8 mouse cellular contexts compared by ENCODE assay signal in the genomic region with DNA sequence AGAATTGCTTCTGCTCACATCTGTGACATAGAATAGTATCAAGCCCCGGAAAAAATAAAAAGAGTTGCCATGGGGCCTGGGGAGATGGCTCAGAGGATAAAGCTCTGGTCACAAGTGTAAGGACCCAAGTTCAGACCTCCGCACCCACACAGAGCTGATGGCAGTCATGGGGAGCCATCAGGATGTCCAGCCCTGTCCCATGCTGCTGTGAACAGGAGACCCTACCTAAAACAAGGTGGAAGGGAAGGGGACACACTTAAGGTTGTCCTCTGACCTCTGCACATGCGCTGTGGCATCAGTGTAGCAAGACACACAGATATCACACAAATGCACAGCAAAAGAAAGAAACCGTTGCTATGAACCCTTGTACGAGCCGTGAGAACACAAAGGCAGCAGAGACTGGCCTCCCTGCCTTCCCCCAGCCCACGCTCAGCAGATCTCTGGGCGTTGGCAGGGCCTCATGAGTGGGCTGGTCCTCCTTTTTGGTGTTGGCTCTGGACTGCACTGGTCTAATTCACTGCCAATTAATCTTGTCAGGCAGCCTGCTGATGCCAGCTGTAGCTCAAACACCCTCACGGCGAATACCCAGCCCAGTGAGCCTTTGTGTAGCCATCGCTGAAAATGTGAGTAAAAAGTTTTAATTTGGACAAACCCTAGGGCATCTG. TPM values are rescaled to one million over a fixed set of nuclear protein-coding genes. Genes with fewer than 3 reads are reported as not detected.
DNase-seq lines count a peak whose midpoint lies in the region; ATAC-seq and TF ChIP-seq lines count a peak whose summit lies in the region.

No protein-coding gene starts in this region.

- 0 out of 2 replicates have a peak overlapping the region, but pooled peaks have one; percentile 6 for H3K27ac ChIP-seq in forebrain, postnatal 0 days (ENCODE audit: low read depth, low read length)
- H3K27ac ChIP-seq in stomach, embryonic 15.5 days, result peak overlapping the region; percentile 5; the same call in 1 of the 2 replicates

- TF ChIP-seq CTCF in forebrain, postnatal 0 days (IDR thresholded peaks at IDR 0.05; ENCODE audit: low read depth), result no peak

- H3K4me2 ChIP-seq in forebrain, postnatal 0 days (ENCODE audit: low read depth), result peak overlapping the region; percentile 41; the same call in 1 of the 2 replicates
- peak overlapping the region; percentile 16; the same call in 1 of the 2 replicates for H3K4me2 ChIP-seq in stomach, embryonic 15.5 days

- no peaks in the 10 kb centered on the region for H3K9me3 ChIP-seq in forebrain, postnatal 0 days (ENCODE audit: low read length)
- no peaks in the 10 kb centered on the region for H3K9me3 ChIP-seq in stomach, embryonic 15.5 days

- H3K36me3 ChIP-seq in forebrain, postnatal 0 days (ENCODE audit: insufficient read depth), result no peaks in the 10 kb centered on the region
- no peaks in the 10 kb centered on the region for H3K36me3 ChIP-seq in stomach, embryonic 15.5 days

- WGBS in forebrain, postnatal 0 days, result 31% methylated on average over 11 of the region's 11 CpGs
- WGBS in stomach, embryonic 15.5 days, result 46% methylated on average over 11 of the region's 11 CpGs

- no peaks in the 10 kb centered on the region for H3K27me3 ChIP-seq in forebrain, postnatal 0 days (ENCODE audit: insufficient read depth, low read length)
- no peaks in the 10 kb centered on the region for H3K27me3 ChIP-seq in stomach, embryonic 15.5 days (replicated peaks)

- peak; percentile 19 for DNase-seq in heart, adult 8-10 months (ENCODE audit: low spot score)
- DNase-seq in heart, postnatal 25 days (ENCODE audit: low spot score), result no peak
- DNase-seq in brain, adult 2 months (ENCODE audit: low read depth, low spot score), result peak; percentile 91
- peak; percentile 75 for DNase-seq in forebrain, postnatal 0 days
- peak; percentile 2 to 4 for DNase-seq in kidney, postnatal 36 days
- peak; percentile 28 for DNase-seq in lung, postnatal 36 days
- no peak for DNase-seq in yolk sac, embryonic 10.5 days (ENCODE audit: low spot score)

- no peak overlapping the region for H3K9ac ChIP-seq in forebrain, postnatal 0 days
- H3K9ac ChIP-seq in stomach, embryonic 15.5 days, result no peak overlapping the region

- intact Hi-C loops in heart, postnatal 25 days (cut with DNase I), result no loop called here

- peak; percentile 96 for ATAC-seq in forebrain, postnatal 0 days
- ATAC-seq in stomach, embryonic 15.5 days (ENCODE audit: insufficient read depth, low FRiP score, low read depth), result peak; percentile 82

- H3K4me1 ChIP-seq in forebrain, postnatal 0 days (ENCODE audit: insufficient read depth), result 0 out of 2 replicates have a peak, but pooled peaks cover 3% of the 10 kb centered on the region
- H3K4me1 ChIP-seq in stomach, embryonic 15.5 days, result peaks cover 3% of the 10 kb centered on the region; the same call in 1 of the 2 replicates

- H3K4me3 ChIP-seq in forebrain, postnatal 0 days (ENCODE audit: low read depth, low read length), result no peak overlapping the region
- H3K4me3 ChIP-seq in stomach, embryonic 15.5 days (replicated peaks), result no peak overlapping the region

RNA-seq across cellular contexts. Expression of gene Nemp2, which starts 33.4 kb away (rescaled TPM):
- total RNA-seq in heart, adult 8-10 months (2022), result 1 to 10 TPM in 1 of 4 experiments, under 1 TPM in 3; 0.71 to 1.3 (median 0.93) TPM
- total RNA-seq in heart, postnatal 25 days (2021), result 1 to 10 TPM in 1 of 2 experiments, under 1 TPM in 1; 0.92 to 1.2 TPM
- 10.1 and 10.3 TPM in 2 replicates for total RNA-seq in forebrain, postnatal 0 days (2014; rRNA removed)
- polyA plus RNA-seq in forebrain, postnatal 0 days (2015; fragmentation: Nextera tagmentation; extraction: Ambion mirVana), result 4.2 and 4.7 TPM in 2 replicates
- 7.4 and 9.3 TPM in 2 replicates for polyA plus RNA-seq in stomach, embryonic 15.5 days (2015; fragmentation: Nextera tagmentation; extraction: Ambion mirVana)

Comparison
In these comparisons a context has a peak if more than half of its experiments do, and no peak if none do; other contexts are left out.
1. DNase-seq: peak in heart, adult 8-10 months (single experiment), brain, adult 2 months (single experiment), forebrain, postnatal 0 days (single experiment), kidney, postnatal 36 days (2 of 2) and lung, postnatal 36 days (single experiment); none in heart, postnatal 25 days (single experiment) and yolk sac, embryonic 10.5 days (single experiment).